ENCODE assay signal across 8 mouse cellular contexts in genomic region chr7:45704046-45704559, GRCm38 (mm10). TPM values are rescaled to one million over a fixed set of nuclear protein-coding genes. Genes with fewer than 3 reads are reported as not detected.
DNase-seq lines count a peak whose midpoint lies in the region; ATAC-seq and TF ChIP-seq lines count a peak whose summit lies in the region.

No protein-coding gene starts in this region.

- H3K9me3 ChIP-seq in forebrain, embryonic 13.5 days (replicated peaks) = no peaks in the 10 kb centered on the region
- no peaks in the 10 kb centered on the region for H3K9me3 ChIP-seq in liver, postnatal 0 days (ENCODE audit: low read length)

- H3K4me3 ChIP-seq in forebrain, embryonic 13.5 days = peak overlapping the region; percentile 57
- H3K4me3 ChIP-seq in liver, postnatal 0 days (ENCODE audit: low read depth, low read length) = peak overlapping the region; percentile 32

- peaks cover 80% of the 10 kb centered on the region for H3K4me1 ChIP-seq in forebrain, embryonic 13.5 days
- H3K4me1 ChIP-seq in liver, postnatal 0 days (ENCODE audit: insufficient read depth) = peaks cover 60% of the 10 kb centered on the region

- H3K27me3 ChIP-seq in forebrain, embryonic 13.5 days = peaks cover 15% of the 10 kb centered on the region
- peaks cover 22% of the 10 kb centered on the region for H3K27me3 ChIP-seq in liver, postnatal 0 days (ENCODE audit: insufficient read depth, low read length)

- H3K9ac ChIP-seq in forebrain, embryonic 13.5 days = peak overlapping the region; percentile 67
- 0 out of 2 replicates have a peak overlapping the region, but pooled peaks have one; percentile 50 for H3K9ac ChIP-seq in liver, postnatal 0 days (replicated peaks)

- no peaks in the 10 kb centered on the region for H3K36me3 ChIP-seq in forebrain, embryonic 13.5 days (ENCODE audit: poor library complexity, severe bottlenecking)
- H3K36me3 ChIP-seq in liver, postnatal 0 days (replicated peaks; ENCODE audit: insufficient read depth, low read length) = no peaks in the 10 kb centered on the region

- peak; percentile 69 for DNase-seq in ES-CJ7 (ENCODE audit: low read depth, low spot score)
- DNase-seq in brain, embryonic 18.5 days (ENCODE audit: low read depth, low spot score) = peak; percentile 82
- DNase-seq in heart, postnatal 14 days = peak; percentile 56 to 67
- peak; percentile 69 to 80 for DNase-seq in kidney, postnatal 4 days
- DNase-seq in liver, postnatal 0 days = peak; percentile 61
- peak; percentile 91 for DNase-seq in retina, adult 2 months (ENCODE audit: low read depth, low spot score)
- DNase-seq in urinary bladder, postnatal 36 days (ENCODE audit: low spot score in 2 of 2) = peak; percentile 61 to 65

- peak; percentile 28 for ATAC-seq in forebrain, embryonic 13.5 days
- peak; percentile 71 for ATAC-seq in liver, postnatal 0 days

- peak overlapping the region; percentile 99 for H3K4me2 ChIP-seq in forebrain, embryonic 13.5 days
- peak overlapping the region; percentile 99 for H3K4me2 ChIP-seq in liver, postnatal 0 days (ENCODE audit: low read depth, low read length)

- no peak for TF ChIP-seq EP300 in liver, postnatal 0 days (IDR thresholded peaks at IDR 0.05; ENCODE audit: low read depth)

- H3K27ac ChIP-seq in forebrain, embryonic 13.5 days = peak overlapping the region; percentile 90
- peak overlapping the region; percentile 77 for H3K27ac ChIP-seq in liver, postnatal 0 days (ENCODE audit: low read depth)

- 0% methylated on average over 13 of the region's 13 CpGs for WGBS in forebrain, embryonic 13.5 days
- WGBS in liver, postnatal 0 days (ENCODE audit: insufficient replicate concordance) = 1% methylated on average over 13 of the region's 13 CpGs

- intact Hi-C loops in heart, postnatal 14 days (cut with DNase I) = loop anchor here (5.0 kb wide), 1 partner anchor 242 kb away; no protein-coding TSS in a partner anchor

- no peak for TF ChIP-seq CTCF in liver, postnatal 0 days (IDR thresholded peaks at IDR 0.05; ENCODE audit: low read depth)

RNA-seq across cellular contexts. Expression of gene Dbp, which starts 0.8 kb away (rescaled TPM):
- 2.5 and 3.0 TPM in 2 replicates for polyA plus RNA-seq in forebrain, embryonic 13.5 days (2015; fragmentation: Nextera tagmentation; extraction: Ambion mirVana)
- 10 to 100 TPM; 24.7 to 27.1 TPM for total RNA-seq in heart, postnatal 14 days (2021)
- polyA plus RNA-seq in liver, postnatal 0 days (2015; fragmentation: Nextera tagmentation; extraction: Ambion mirVana) = 3.6 and 5.2 TPM in 2 replicates

RNA-seq across cellular contexts. Expression of gene Car11, which starts 4.5 kb away (rescaled TPM):
- 14.9 and 19.8 TPM in 2 replicates for polyA plus RNA-seq in forebrain, embryonic 13.5 days (2015; fragmentation: Nextera tagmentation; extraction: Ambion mirVana)
- 1 to 10 TPM; 4.3 to 6.6 TPM for total RNA-seq in heart, postnatal 14 days (2021)
- 0.14 and 0.15 TPM in 2 replicates for polyA plus RNA-seq in liver, postnatal 0 days (2015; fragmentation: Nextera tagmentation; extraction: Ambion mirVana)

RNA-seq across cellular contexts. Expression of gene Sec1, which starts 9.9 kb away (rescaled TPM):
- polyA plus RNA-seq in forebrain, embryonic 13.5 days (2015; fragmentation: Nextera tagmentation; extraction: Ambion mirVana) = 0.16 and 0.17 TPM in 2 replicates
- under 1 TPM in 1 of 2 experiments, not detected in 1; 0.12 TPM for total RNA-seq in heart, postnatal 14 days (2021)
- polyA plus RNA-seq in liver, postnatal 0 days (2015; fragmentation: Nextera tagmentation; extraction: Ambion mirVana) = 0.04 TPM in 1 of 2 replicates, not detected in the other

RNA-seq across cellular contexts. Expression of gene Rpl18, which starts 11.2 kb away (rescaled TPM):
- 808 and 823 TPM in 2 replicates for polyA plus RNA-seq in forebrain, embryonic 13.5 days (2015; fragmentation: Nextera tagmentation; extraction: Ambion mirVana)
- 100 to 1,000 TPM; 552 to 626 TPM for total RNA-seq in heart, postnatal 14 days (2021)
- 494 and 510 TPM in 2 replicates for polyA plus RNA-seq in liver, postnatal 0 days (2015; fragmentation: Nextera tagmentation; extraction: Ambion mirVana)

RNA-seq across cellular contexts. Expression of gene Sphk2, which starts 13.7 kb away (rescaled TPM):
- polyA plus RNA-seq in forebrain, embryonic 13.5 days (2015; fragmentation: Nextera tagmentation; extraction: Ambion mirVana) = 25.3 and 29.7 TPM in 2 replicates
- 10 to 100 TPM; 17.5 to 18.8 TPM for total RNA-seq in heart, postnatal 14 days (2021)
- 15.5 and 17.3 TPM in 2 replicates for polyA plus RNA-seq in liver, postnatal 0 days (2015; fragmentation: Nextera tagmentation; extraction: Ambion mirVana)

Comparison
In these comparisons a context has a peak if more than half of its experiments do, and no peak if none do; other contexts are left out.
1. Peak in every context shown above with its lines: DNase-seq, ATAC-seq, H3K4me3 ChIP-seq and H3K27ac ChIP-seq.
2. RNA of gene Car11, which starts 4.5 kb away (polyA plus RNA-seq): 14.9 to 19.8 TPM in forebrain, embryonic 13.5 days; 0.14 to 0.15 TPM in liver, postnatal 0 days; every median in the first group is over 10 times any median in the second.